Mouse (Mus musculus) CH12.LX (cell line): ENCODE measurements at regions not wholly inside any gene's neighbourhood (a gene's known extent, or its start where the extent isn't known, plus 50 kb on each side); places are given as distances from the start of the nearest gene placed in this dataset.

Source experiments
- DNase-seq: peaks from one replicate; pipeline ENCODE4 v3.0.0-alpha.2; 2013; ENCODE audit errors: extremely low read depth
- H3K27ac ChIP-seq: 2 replicates; pipeline ENCODE4 v1.5.1; 2012; ENCODE audit warnings: low read depth, mild to moderate bottlenecking, control low read depth, moderate library complexity; ENCODE audit not compliant: insufficient read depth
- H3K27me3 ChIP-seq: replicated peaks from 2 replicates; pipeline ENCODE3; 2012; ENCODE audit warnings: inconsistent platforms
- H3K36me3 ChIP-seq, 2 experiments: replicated peaks in 1 of 2; 2 replicates each; pipeline versions ENCODE3 to v1.6.1; 2012; ENCODE audit warnings: inconsistent platforms in 1 of 2, low read length in 1 of 2, mild to moderate bottlenecking in 1 of 2, mixed read lengths in 1 of 2, moderate library complexity in 1 of 2; ENCODE audit not compliant: control insufficient read depth in 1 of 2, insufficient read depth in 1 of 2
- H3K4me1 ChIP-seq, 2 experiments: 2 replicates each; pipeline ENCODE4 v1.6.1; 2012; ENCODE audit warnings: inconsistent platforms in 1 of 2, moderate library complexity in 1 of 2; ENCODE audit not compliant: insufficient read depth in 2 of 2, control insufficient read depth in 1 of 2
- H3K4me2 ChIP-seq: 2 replicates; pipeline ENCODE4 v1.6.1; 2012; ENCODE audit warnings: low read depth, mild to moderate bottlenecking, control low read depth; ENCODE audit not compliant: poor library complexity, insufficient read depth, severe bottlenecking
- H3K4me3 ChIP-seq, 3 experiments: fragments of 150-350 bp in 1 of 3; sonication (generic) in 1 of 3; replicated peaks in 1 of 3; 2 replicates each; pipeline versions ENCODE3 to v1.5.1; 2011 to 2012; ENCODE audit warnings: low read depth in 2 of 3, low read length in 2 of 3, mild to moderate bottlenecking in 2 of 3, moderate library complexity in 2 of 3, control low read depth in 1 of 3, improper control_type of control experiment in 1 of 3, inconsistent platforms in 1 of 3, mixed read lengths in 1 of 3; ENCODE audit not compliant: poor library complexity in 1 of 3
- H3K79me2 ChIP-seq: replicated peaks from 2 replicates; pipeline ENCODE4 v1.6.1; 2012; ENCODE audit warnings: mild to moderate bottlenecking, moderate library complexity; ENCODE audit not compliant: control insufficient read depth, poor library complexity, insufficient read depth, severe bottlenecking; ENCODE audit errors: extremely low read depth
- H3K9ac ChIP-seq: 2 replicates; pipeline ENCODE4 v1.6.1; 2012; ENCODE audit warnings: low read depth, mild to moderate bottlenecking, control low read depth, moderate library complexity; ENCODE audit not compliant: insufficient read depth
- H3K9me3 ChIP-seq: replicated peaks from 2 replicates; pipeline ENCODE3; 2012; ENCODE audit warnings: low read length, inconsistent platforms, mixed read lengths
- CTCF ChIP-seq, 2 experiments: IDR thresholded peaks in 1 of 2; conservative IDR thresholded peaks in 1 of 2; 2 replicates each; pipeline ENCODE4 v1.5.1; 2011 to 2012; ENCODE audit warnings: low read depth in 2 of 2, low read length in 2 of 2, improper control_type of control experiment in 1 of 2, inconsistent platforms in 1 of 2, mild to moderate bottlenecking in 1 of 2, moderate library complexity in 1 of 2
- E2F4 ChIP-seq: IDR thresholded peaks from 2 replicates; pipeline ENCODE4 v1.6.1; 2011; ENCODE audit warnings: low read depth, low read length, improper control_type of control experiment; ENCODE audit not compliant: insufficient replicate concordance
- EP300 ChIP-seq: IDR thresholded peaks from 2 replicates; pipeline ENCODE4 v1.6.1; 2011; ENCODE audit warnings: low read length, improper control_type of control experiment
- JUND ChIP-seq: conservative IDR thresholded peaks from 2 replicates; pipeline ENCODE4 v1.6.1; 2011; ENCODE audit warnings: low read depth, low read length, improper control_type of control experiment
- KAT2A ChIP-seq: IDR thresholded peaks from 2 replicates; pipeline ENCODE4 v1.6.1; 2012; ENCODE audit warnings: low read length, improper control_type of control experiment, inconsistent platforms; ENCODE audit not compliant: insufficient replicate concordance
- MAFK ChIP-seq: IDR thresholded peaks from 2 replicates; pipeline ENCODE4 v1.6.1; 2011; ENCODE audit warnings: low read length, improper control_type of control experiment; ENCODE audit not compliant: insufficient replicate concordance
- MXI1 ChIP-seq: IDR thresholded peaks from 2 replicates; pipeline ENCODE4 v1.6.1; 2011; ENCODE audit warnings: mild to moderate bottlenecking, low read depth, low read length, improper control_type of control experiment
- NELFE ChIP-seq: IDR thresholded peaks from 2 replicates; pipeline ENCODE4 v1.6.1; 2011; ENCODE audit warnings: low read depth, low read length, improper control_type of control experiment
- TBP ChIP-seq: conservative IDR thresholded peaks from 2 replicates; pipeline ENCODE4 v1.6.1; 2011; ENCODE audit warnings: low read depth, low read length, improper control_type of control experiment
- USF2 ChIP-seq: conservative IDR thresholded peaks from 2 replicates; pipeline ENCODE4 v1.6.1; 2011; ENCODE audit warnings: low read depth, low read length, improper control_type of control experiment
- ZC3H11A ChIP-seq: IDR thresholded peaks from 2 replicates; pipeline ENCODE4 v1.6.1; 2012; ENCODE audit warnings: low read depth, mild to moderate bottlenecking, inconsistent platforms, low read length, improper control_type of control experiment
- dilution Hi-C: fragments of 300-500 bp; cut with MboI; formaldehyde crosslinking; loops from 2 replicates; pipeline ENCODE4 v1.14.3; 2020; ENCODE audit warnings: low sequenced_read_pairs; ENCODE audit not compliant: extremely low pct_unique_long_range_greater_than_20kb, extremely low pct_ligation_motif_present
- in situ Hi-C: fragments of 300-500 bp; cut with MboI; formaldehyde crosslinking; loops from 3 replicates; pipeline ENCODE4 v1.14.3; 2019; ENCODE audit warnings: low sequenced_read_pairs, low pct_ligation_motif_present, low pct_unique_long_range_greater_than_20kb, mixed read lengths

DNA sequence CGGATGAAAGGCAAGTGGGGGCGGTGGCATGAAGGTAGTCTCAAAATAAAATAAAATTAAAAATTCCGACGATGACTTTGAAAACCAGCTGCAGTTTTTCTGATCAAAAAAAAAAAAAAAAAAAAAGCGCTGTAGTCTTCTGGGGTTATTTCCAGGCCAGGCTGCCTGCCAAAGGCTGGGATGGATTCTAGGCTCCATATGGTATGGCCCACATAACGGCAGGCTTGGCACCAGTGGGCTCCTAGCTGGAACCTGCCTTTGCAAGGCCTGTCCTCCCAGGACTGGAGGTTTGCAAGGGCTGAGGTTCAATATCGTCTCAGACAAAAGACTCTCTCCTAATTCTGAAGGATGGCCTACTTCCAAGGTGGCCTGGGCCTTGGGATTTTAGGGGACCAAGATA is 280.6 kb upstream of the Tbx3 start:
- no peak for DNase-seq
- TF ChIP-seq JUND (no peak), NELFE (no peak), E2F4 (no peak), KAT2A (no peak)
- TF ChIP-seq, all 38 proteins: peak for 0
- Histone ChIP-seq H3K4me2 (no peak overlapping the region), H3K4me1 (no peaks in the 10 kb centered on the region), H3K27ac (no peak overlapping the region), H3K36me3 (no peaks in the 10 kb centered on the region), H3K4me3 (no peak overlapping the region), H3K9ac (no peak overlapping the region), H3K27me3 (no peaks in the 10 kb centered on the region), H3K79me2 (no peaks in the 10 kb centered on the region), H3K9me3 (peaks cover 87% of the 10 kb centered on the region)
- dilution Hi-C loops: no loop called here
- in situ Hi-C loops: no loop called here

DNA sequence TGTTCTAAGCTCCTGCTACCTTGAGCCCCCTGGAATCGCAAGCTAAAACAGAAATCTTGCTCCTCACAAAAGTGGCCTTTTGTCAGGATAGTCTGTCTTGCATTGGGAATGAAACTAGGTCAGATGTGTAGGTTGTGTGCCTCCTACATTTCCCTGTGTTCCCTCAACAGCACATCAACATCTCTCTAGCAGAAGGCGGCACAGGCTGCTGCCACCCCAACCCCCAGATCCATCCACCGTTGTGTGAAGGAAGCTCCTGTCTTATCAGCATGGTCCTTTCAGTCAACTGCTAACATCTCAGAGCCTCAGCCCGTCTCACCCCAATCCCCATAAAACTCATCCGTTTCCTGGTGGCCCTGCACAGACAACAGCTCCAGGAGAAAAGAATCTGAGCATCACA is 272.0 kb upstream of the Tbx3 start:
- no peak overlapping the region for H3K4me2 ChIP-seq
- H3K4me3 ChIP-seq: no peak overlapping the region
- DNase-seq: no peak
- no peaks in the 10 kb centered on the region for H3K27me3 ChIP-seq
- no peaks in the 10 kb centered on the region for H3K36me3 ChIP-seq
- dilution Hi-C loops: no loop called here
- in situ Hi-C loops: no loop called here
- H3K4me1 ChIP-seq: no peaks in the 10 kb centered on the region
- TF ChIP-seq MAFK (no peak), ZC3H11A (no peak)
- no peak overlapping the region for H3K9ac ChIP-seq
- no peaks in the 10 kb centered on the region for H3K79me2 ChIP-seq
- H3K27ac ChIP-seq: no peak overlapping the region
- H3K9me3 ChIP-seq: peaks cover 80% of the 10 kb centered on the region

DNA sequence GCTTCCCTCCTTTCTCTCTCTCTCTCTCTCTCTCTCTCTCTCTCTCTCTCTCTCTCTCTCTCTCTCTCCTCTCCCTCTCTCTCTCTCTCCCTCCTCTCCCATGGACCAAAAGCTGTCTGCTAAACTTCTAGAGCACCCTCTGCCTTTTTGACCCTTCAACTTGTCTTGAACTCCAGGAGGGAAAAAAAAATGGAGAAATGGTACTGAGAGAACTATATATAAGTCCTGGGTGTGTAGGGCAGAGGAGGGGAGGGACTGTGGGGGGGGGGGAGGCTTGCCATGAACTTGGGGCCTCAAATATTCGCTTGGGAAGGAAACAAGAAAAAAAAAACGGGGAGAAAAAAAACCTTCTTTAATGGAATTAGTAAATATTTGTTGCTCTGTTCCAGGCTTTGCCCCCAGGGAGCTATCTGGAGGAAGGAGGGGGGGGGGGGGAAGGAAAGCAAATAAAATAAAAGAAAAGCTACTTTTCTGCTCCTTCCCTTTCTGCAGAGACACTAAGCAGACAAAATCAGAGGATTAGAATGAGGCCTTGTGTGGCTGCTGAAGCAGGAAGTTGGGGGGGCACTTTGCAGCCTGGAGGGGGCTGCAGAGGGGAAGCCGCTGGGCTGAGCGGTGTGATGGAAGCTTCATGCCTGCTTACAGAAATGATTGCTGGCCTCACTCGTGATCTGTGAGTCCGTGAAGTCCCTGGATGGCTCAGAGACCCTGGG is 270.1 kb upstream of the Tbx3 start:
- H3K4me2 ChIP-seq: no peak overlapping the region
- H3K36me3 ChIP-seq: no peaks in the 10 kb centered on the region
- no peak for DNase-seq

More for the DNA sequence above, 270.1 kb upstream of the Tbx3 start:
- H3K9ac ChIP-seq: no peak overlapping the region
- H3K4me3 ChIP-seq: no peak overlapping the region
- H3K27ac ChIP-seq: no peak overlapping the region
- in situ Hi-C loops: no loop called here
- TF ChIP-seq CTCF (conservative IDR thresholded peaks at IDR 0.05 in 1 of 2, IDR thresholded peaks at IDR 0.05 in 1 of 2; ENCODE audit: low read depth in 2 of 2, low read length in 2 of 2): no peak
- no peak for TF ChIP-seq E2F4
- TF ChIP-seq ZC3H11A: no peak
- no peak for TF ChIP-seq USF2
- TF ChIP-seq MXI1: no peak
- TF ChIP-seq TBP: no peak
- TF ChIP-seq EP300: no peak
- TF ChIP-seq NELFE: no peak
- dilution Hi-C loops: no loop called here
- no peaks in the 10 kb centered on the region for H3K79me2 ChIP-seq
- H3K9me3 ChIP-seq: peaks cover 84% of the 10 kb centered on the region
- H3K27me3 ChIP-seq: no peaks in the 10 kb centered on the region
- H3K4me1 ChIP-seq: no peaks in the 10 kb centered on the region
